Mouse (Mus musculus) ES-Bruce4 (cell line): ENCODE measurements around the gene Olfr718-ps1.

ENCODE experiments used
- CTCF ChIP-seq: IDR thresholded peaks from one replicate; pipeline ENCODE4 v1.8.1; 2011; ENCODE audit warnings: low read depth, low read length
- EP300 ChIP-seq: IDR thresholded peaks from 2 replicates; pipeline ENCODE4 v1.6.1; 2011; ENCODE audit warnings: low read depth, low read length; ENCODE audit not compliant: insufficient read depth

DNA sequence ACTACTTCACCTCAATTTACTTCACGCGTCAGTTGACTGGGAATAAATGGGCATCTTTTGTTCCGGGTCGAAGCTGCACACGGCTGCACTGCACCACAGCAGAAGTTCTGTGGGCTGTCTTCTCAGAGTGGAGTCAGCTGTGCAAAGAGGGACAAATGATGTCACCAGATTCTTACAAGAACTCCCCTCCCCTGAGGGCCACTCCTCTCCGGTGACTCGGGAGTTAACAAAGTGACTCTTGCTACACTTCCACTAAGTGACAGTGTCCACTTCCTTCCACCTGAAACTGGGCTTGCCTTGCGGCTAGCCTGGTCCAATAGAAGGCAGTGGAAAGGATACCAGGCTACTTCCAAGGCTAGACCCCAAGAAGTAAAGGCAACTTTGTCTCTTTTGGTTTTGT, 25.3 kb downstream of the Olfr718-ps1 start:
- TF ChIP-seq EP300 (no peak), CTCF (no peak)
